Mouse (Mus musculus): ENCODE data around the gene Kif26b. TPM values are rescaled to one million over a fixed set of nuclear protein-coding genes. Genes with fewer than 3 reads are reported as not detected.

Kif26b gene
- polyA plus RNA-seq, 1 experiment from 2014 or later, result 11.1 TPM

- Histone ChIP-seq H3K27ac (replicated peaks) (0 out of 2 replicates have a peak overlapping the region, but pooled peaks have one; percentile 11), H3K4me3 (replicated peaks) (no peak overlapping the region), H3K36me3 (no peaks in the 10 kb centered on the region), H3K9ac (replicated peaks) (no peak overlapping the region), H3K27me3 (replicated peaks) (no peaks in the 10 kb centered on the region), H3K9me3 (replicated peaks) (no peaks in the 10 kb centered on the region), H3K4me1 (peaks cover 33% of the 10 kb centered on the region), H3K4me2 (no peak overlapping the region)
- ATAC-seq (ENCODE audit: low FRiP score), result no peak
- 26% methylated on average over 7 of the region's 7 CpGs for WGBS
These were observed 144.1 kb downstream of the Kif26b start for GRCm38 (mm10) chr1:178673051-178673450.

GRCm38 (mm10) chr1:178673506-178673905 is 144.6 kb downstream of the Kif26b start:
- WGBS, result 67% methylated on average over 2 of the region's 2 CpGs
- Histone ChIP-seq H3K9me3 (replicated peaks) (no peaks in the 10 kb centered on the region), H3K27me3 (replicated peaks) (no peaks in the 10 kb centered on the region), H3K4me3 (replicated peaks) (no peak overlapping the region), H3K4me1 (peaks cover 33% of the 10 kb centered on the region), H3K9ac (replicated peaks) (no peak overlapping the region), H3K27ac (replicated peaks) (no peak overlapping the region), H3K4me2 (no peak overlapping the region), H3K36me3 (no peaks in the 10 kb centered on the region)
- ATAC-seq (ENCODE audit: low FRiP score), result no peak

GRCm38 (mm10) chr1:178675542-178676252 is 146.8 kb downstream of the Kif26b start:
- Histone ChIP-seq H3K4me1 (peaks cover 33% of the 10 kb centered on the region), H3K27me3 (replicated peaks) (no peaks in the 10 kb centered on the region), H3K4me2 (no peak overlapping the region), H3K9ac (replicated peaks) (no peak overlapping the region), H3K9me3 (replicated peaks) (no peaks in the 10 kb centered on the region), H3K36me3 (no peaks in the 10 kb centered on the region), H3K27ac (replicated peaks) (no peak overlapping the region), H3K4me3 (replicated peaks) (no peak overlapping the region)
- ATAC-seq (ENCODE audit: low FRiP score), result no peak
- 87% methylated on average over 3 of the region's 3 CpGs for WGBS

GRCm38 (mm10) chr1:178677160-178677559 is 148.2 kb downstream of the Kif26b start:
- Histone ChIP-seq H3K9me3 (replicated peaks) (no peaks in the 10 kb centered on the region), H3K4me3 (replicated peaks) (no peak overlapping the region), H3K4me2 (no peak overlapping the region), H3K27ac (replicated peaks) (no peak overlapping the region; the same call in 1 of the 2 replicates), H3K27me3 (replicated peaks) (no peaks in the 10 kb centered on the region), H3K4me1 (peaks cover 29% of the 10 kb centered on the region), H3K36me3 (0 out of 2 replicates have a peak, but pooled peaks cover 3% of the 10 kb centered on the region), H3K9ac (replicated peaks) (no peak overlapping the region)
- ATAC-seq (ENCODE audit: low FRiP score), result peak; percentile 66
- WGBS, result 8% methylated on average over 12 of the region's 12 CpGs

- no peak for ATAC-seq (ENCODE audit: low FRiP score)
- Histone ChIP-seq H3K4me2 (no peak overlapping the region), H3K4me3 (replicated peaks) (no peak overlapping the region), H3K4me1 (peaks cover 24% of the 10 kb centered on the region), H3K27me3 (replicated peaks) (no peaks in the 10 kb centered on the region), H3K9me3 (replicated peaks) (no peaks in the 10 kb centered on the region), H3K36me3 (0 out of 2 replicates have a peak, but pooled peaks cover 3% of the 10 kb centered on the region), H3K27ac (replicated peaks) (no peak overlapping the region), H3K9ac (replicated peaks) (no peak overlapping the region)
- 60% methylated on average over 4 of the region's 4 CpGs for WGBS
These were observed 148.8 kb downstream of the Kif26b start for GRCm38 (mm10) chr1:178677630-178678221.

- Histone ChIP-seq H3K36me3 (0 out of 2 replicates have a peak, but pooled peaks cover 3% of the 10 kb centered on the region), H3K4me2 (no peak overlapping the region), H3K27me3 (replicated peaks) (no peaks in the 10 kb centered on the region), H3K4me3 (replicated peaks) (no peak overlapping the region), H3K9ac (replicated peaks) (no peak overlapping the region), H3K27ac (replicated peaks) (0 out of 2 replicates have a peak overlapping the region, but pooled peaks have one; percentile 5), H3K4me1 (peaks cover 9% of the 10 kb centered on the region), H3K9me3 (replicated peaks) (no peaks in the 10 kb centered on the region)
- no peak for ATAC-seq (ENCODE audit: low FRiP score)
- 29% methylated on average over 10 of the region's 10 CpGs for WGBS
These were observed 154.7 kb downstream of the Kif26b start for GRCm38 (mm10) chr1:178683631-178684030.

GRCm38 (mm10) chr1:178684991-178685680 is 156.2 kb downstream of the Kif26b start:
- H3K9me3 ChIP-seq (replicated peaks), result no peaks in the 10 kb centered on the region
- H3K27ac ChIP-seq (replicated peaks), result no peak overlapping the region
- WGBS, result 58% methylated on average over 8 of the region's 8 CpGs
- 0 out of 2 replicates have a peak, but pooled peaks cover 3% of the 10 kb centered on the region for H3K36me3 ChIP-seq
- no peak overlapping the region for H3K9ac ChIP-seq (replicated peaks)
- H3K4me2 ChIP-seq, result no peak overlapping the region
- no peak for ATAC-seq (ENCODE audit: low FRiP score)
- no peaks in the 10 kb centered on the region for H3K27me3 ChIP-seq (replicated peaks)
- H3K4me1 ChIP-seq, result peaks cover 9% of the 10 kb centered on the region
- no peak overlapping the region for H3K4me3 ChIP-seq (replicated peaks)

GRCm38 (mm10) chr1:178686881-178687280 is 158.0 kb downstream of the Kif26b start:
- peaks cover 9% of the 10 kb centered on the region for H3K4me1 ChIP-seq
- no peak for ATAC-seq (ENCODE audit: low FRiP score)

GRCm38 (mm10) chr1:178689512-178689911 is 160.6 kb downstream of the Kif26b start:
- no peak for ATAC-seq (ENCODE audit: low FRiP score)
- H3K27me3 ChIP-seq (replicated peaks), result no peaks in the 10 kb centered on the region
- H3K4me2 ChIP-seq, result no peak overlapping the region
- no peak overlapping the region for H3K9ac ChIP-seq (replicated peaks)
- H3K27ac ChIP-seq (replicated peaks), result no peak overlapping the region
- no peaks in the 10 kb centered on the region for H3K36me3 ChIP-seq
- no peaks in the 10 kb centered on the region for H3K9me3 ChIP-seq (replicated peaks)
- no peak overlapping the region for H3K4me3 ChIP-seq (replicated peaks)
- 76% methylated on average over 4 of the region's 4 CpGs for WGBS
- H3K4me1 ChIP-seq, result no peaks in the 10 kb centered on the region

More at GRCm38 (mm10) chr1:178686881-178687280, 158.0 kb downstream of the Kif26b start:
- Histone ChIP-seq H3K36me3 (no peaks in the 10 kb centered on the region), H3K27ac (replicated peaks) (no peak overlapping the region), H3K9ac (replicated peaks) (no peak overlapping the region), H3K4me2 (no peak overlapping the region), H3K9me3 (replicated peaks) (no peaks in the 10 kb centered on the region), H3K27me3 (replicated peaks) (no peaks in the 10 kb centered on the region), H3K4me3 (replicated peaks) (no peak overlapping the region)

- 97% methylated on average over 3 of the region's 3 CpGs for WGBS
- no peak overlapping the region for H3K4me3 ChIP-seq (replicated peaks)
- no peak overlapping the region for H3K27ac ChIP-seq (replicated peaks)
- no peaks in the 10 kb centered on the region for H3K27me3 ChIP-seq (replicated peaks)
- no peaks in the 10 kb centered on the region for H3K36me3 ChIP-seq
- no peak overlapping the region for H3K4me2 ChIP-seq
- ATAC-seq (ENCODE audit: low FRiP score), result no peak
- no peaks in the 10 kb centered on the region for H3K9me3 ChIP-seq (replicated peaks)
- H3K4me1 ChIP-seq, result no peaks in the 10 kb centered on the region
- H3K9ac ChIP-seq (replicated peaks), result no peak overlapping the region
These were observed 162.8 kb downstream of the Kif26b start for GRCm38 (mm10) chr1:178691679-178692078.

GRCm38 (mm10) chr1:178700102-178700501 is 171.2 kb downstream of the Kif26b start:
- no peak overlapping the region for H3K4me3 ChIP-seq (replicated peaks)
- H3K4me1 ChIP-seq, result peaks cover 30% of the 10 kb centered on the region
- no peak overlapping the region for H3K9ac ChIP-seq (replicated peaks)
- peak overlapping the region; percentile 52 for H3K27ac ChIP-seq (replicated peaks)
- H3K36me3 ChIP-seq, result no peaks in the 10 kb centered on the region
- ATAC-seq (ENCODE audit: low FRiP score), result peak; percentile 91
- no peak overlapping the region for H3K4me2 ChIP-seq
- H3K27me3 ChIP-seq (replicated peaks), result no peaks in the 10 kb centered on the region
- 26% methylated on average over 4 of the region's 4 CpGs for WGBS
- H3K9me3 ChIP-seq (replicated peaks), result no peaks in the 10 kb centered on the region

All from neural tube, embryonic 15.5 days (tissue).